Mouse (Mus musculus): ENCODE results near the gene Cdc42se1. TPM values are rescaled to one million over a fixed set of nuclear protein-coding genes. Genes with fewer than 3 reads are reported as not detected.
A peak's percentile ranks its signal among the peaks of the same experiment; 100 is the strongest.

Cdc42se1 gene
- total RNA-seq, 1 experiment: 43.2 TPM

DNA sequence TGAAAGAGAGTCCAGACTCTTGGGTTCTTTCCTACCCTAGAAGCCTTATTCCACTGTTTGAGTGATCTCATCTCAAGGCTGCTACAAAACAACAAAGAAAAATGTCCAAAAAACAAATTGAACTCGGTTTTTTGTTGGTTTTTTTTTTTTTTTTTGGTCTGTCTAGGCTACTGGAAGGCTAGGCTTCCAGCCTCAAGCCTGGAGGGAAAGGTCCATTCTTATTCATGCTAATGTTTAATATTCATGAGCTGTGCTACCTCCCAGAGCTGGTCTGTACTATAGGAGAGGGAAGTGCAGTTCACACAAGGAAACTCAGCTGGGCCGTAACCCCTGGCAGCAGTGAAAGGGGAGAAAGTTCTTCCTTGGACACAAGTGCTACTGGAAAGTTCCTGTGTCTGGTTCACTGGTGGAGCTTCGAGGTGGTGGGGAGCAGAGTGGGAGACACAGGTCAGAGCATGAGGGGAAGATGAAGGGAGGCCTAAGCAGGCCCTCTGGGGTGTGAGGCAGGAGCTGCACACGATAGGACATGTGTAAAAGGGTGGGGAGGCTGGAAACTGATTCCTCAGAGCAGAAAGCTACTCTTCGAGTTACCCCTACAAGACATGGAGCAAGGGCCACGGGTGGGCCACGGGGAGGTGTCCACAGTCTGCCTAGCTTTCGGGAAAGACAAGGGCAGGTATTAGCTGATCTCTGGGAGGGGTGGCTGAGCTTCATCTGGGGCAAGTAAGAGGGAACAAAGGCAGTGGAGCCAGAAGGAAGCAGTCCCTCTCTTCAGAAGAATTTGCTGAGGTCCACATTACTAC lies 2.2 kb downstream of the Cdc42se1 start:
- peaks cover 22 to 42% of the 10 kb centered on the region in 2 experiments for H3K4me1 ChIP-seq (ENCODE audit: control insufficient read depth in 2 of 2, insufficient read depth in 2 of 2, low read length in 2 of 2, poor library complexity in 1 of 2)
- no peaks in the 10 kb centered on the region for H3K9me3 ChIP-seq (ENCODE audit: control insufficient read depth, insufficient read depth, low read depth, low read length)
- TF ChIP-seq ZNF384 (IDR thresholded peaks at IDR 0.05; ENCODE audit: low read depth, low read length) (peak; percentile 87), ZC3H11A (IDR thresholded peaks at IDR 0.05; ENCODE audit: borderline replicate concordance, low read depth, low read length) (no peak)
- peak overlapping the region; percentile 69 for H3K27ac ChIP-seq (ENCODE audit: insufficient read depth, low read depth, low read length, poor library complexity, severe bottlenecking)
- H3K4me3 ChIP-seq (ENCODE audit: insufficient read depth in 1 of 2, low read depth in 1 of 2, low read length in 2 of 2, poor library complexity in 1 of 2, severe bottlenecking in 1 of 2): peak overlapping the region; percentile 38 to 96
- in situ Hi-C loops (cut with MboI; ENCODE audit: low sequenced_read_pairs in 2 of 2, unreplicated experiment in 2 of 2): no loop called here
- H3K9ac ChIP-seq (ENCODE audit: insufficient read depth, low read depth, low read length, poor library complexity, severe bottlenecking): peak overlapping the region; percentile 60; the same call in 1 of the 2 replicates
- H3K36me3 ChIP-seq (ENCODE audit: control insufficient read depth, insufficient read depth, low read length, poor library complexity, severe bottlenecking): peaks cover 33% of the 10 kb centered on the region
- no peak for DNase-seq (ENCODE audit: low read depth, low spot score)

DNA sequence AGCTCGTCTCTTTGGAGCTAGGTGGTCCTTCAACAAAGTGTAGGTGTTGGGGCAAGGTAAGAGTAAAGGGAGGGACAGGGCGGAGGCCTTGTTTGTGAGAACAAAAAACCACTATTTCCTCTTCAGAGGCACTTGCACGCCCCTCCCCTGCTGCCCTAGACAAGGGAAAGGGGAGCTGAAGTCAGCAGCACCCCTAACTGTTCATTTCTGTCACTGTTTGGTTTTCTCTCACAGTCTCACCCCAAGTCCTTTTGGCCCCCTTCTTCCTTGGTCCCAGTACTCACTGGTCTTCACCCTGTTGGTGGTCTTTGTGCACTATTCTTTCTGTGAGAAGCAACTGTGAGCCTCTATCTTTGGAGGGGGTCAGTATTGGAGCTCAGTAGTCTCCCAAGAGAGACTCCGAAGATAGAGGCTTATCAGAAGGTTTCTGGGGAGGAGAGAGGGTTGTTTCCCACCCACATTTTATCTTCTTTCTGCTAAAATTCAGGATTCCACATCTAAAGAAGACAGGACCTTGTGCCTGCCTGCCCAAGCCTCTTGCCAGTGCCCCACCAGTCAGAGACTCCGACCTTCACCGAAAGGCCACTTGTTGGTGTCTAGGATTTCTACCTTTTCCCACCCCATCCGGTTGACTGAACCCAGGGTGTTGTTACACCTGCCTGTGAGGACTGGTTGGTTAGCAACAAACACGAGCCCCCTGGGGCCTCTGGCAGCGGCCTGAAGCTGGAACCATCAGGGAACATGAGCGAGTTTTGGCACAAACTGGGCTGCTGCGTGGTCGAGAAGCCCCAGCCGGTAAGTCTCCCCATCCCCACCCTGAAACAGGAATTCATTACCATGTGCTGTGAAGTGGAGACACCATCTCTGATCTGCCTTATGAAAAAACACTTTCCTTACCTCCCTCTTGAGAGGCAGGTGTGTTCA lies 3.0 kb downstream of the Cdc42se1 start, which contains the start of gene Mllt11:
TSS of gene Mllt11 (minus strand) at position 874 of the 924 bp plus-strand sequence.
- no peak for DNase-seq (ENCODE audit: low read depth, low spot score)
- Histone ChIP-seq H3K4me1 (ENCODE audit: control insufficient read depth in 2 of 2, insufficient read depth in 2 of 2, low read length in 2 of 2, poor library complexity in 1 of 2) (peaks cover 22 to 46% of the 10 kb centered on the region in 2 experiments), H3K27ac (ENCODE audit: insufficient read depth, low read depth, low read length, poor library complexity, severe bottlenecking) (peak within 1 kb of the TSS; percentile 69), H3K4me3 (ENCODE audit: insufficient read depth in 1 of 2, low read depth in 1 of 2, low read length in 2 of 2, poor library complexity in 1 of 2, severe bottlenecking in 1 of 2) (peak within 1 kb of the TSS; percentile 38 to 46), H3K36me3 (ENCODE audit: control insufficient read depth, insufficient read depth, low read length, poor library complexity, severe bottlenecking) (peaks cover 40% of the 10 kb centered on the region), H3K9me3 (ENCODE audit: control insufficient read depth, insufficient read depth, low read depth, low read length) (no peaks in the 10 kb centered on the region), H3K9ac (ENCODE audit: insufficient read depth, low read depth, low read length, poor library complexity, severe bottlenecking) (peak within 1 kb of the TSS; percentile 53)
- no peak for TF ChIP-seq CHD2 (IDR thresholded peaks at IDR 0.05; ENCODE audit: low read depth, low read length)
- TF ChIP-seq MAFK (IDR thresholded peaks at IDR 0.05; ENCODE audit: insufficient read depth, low read depth, low read length): no peak
- TF ChIP-seq ZC3H11A (IDR thresholded peaks at IDR 0.05; ENCODE audit: borderline replicate concordance, low read depth, low read length): no peak
- TF ChIP-seq HCFC1 (IDR thresholded peaks at IDR 0.05; ENCODE audit: borderline replicate concordance, insufficient read depth, low read length): no peak
- no peak for TF ChIP-seq ZNF384 (IDR thresholded peaks at IDR 0.05; ENCODE audit: low read depth, low read length)
- in situ Hi-C loops (cut with MboI; ENCODE audit: low sequenced_read_pairs in 2 of 2, unreplicated experiment in 2 of 2): no loop called here

DNA sequence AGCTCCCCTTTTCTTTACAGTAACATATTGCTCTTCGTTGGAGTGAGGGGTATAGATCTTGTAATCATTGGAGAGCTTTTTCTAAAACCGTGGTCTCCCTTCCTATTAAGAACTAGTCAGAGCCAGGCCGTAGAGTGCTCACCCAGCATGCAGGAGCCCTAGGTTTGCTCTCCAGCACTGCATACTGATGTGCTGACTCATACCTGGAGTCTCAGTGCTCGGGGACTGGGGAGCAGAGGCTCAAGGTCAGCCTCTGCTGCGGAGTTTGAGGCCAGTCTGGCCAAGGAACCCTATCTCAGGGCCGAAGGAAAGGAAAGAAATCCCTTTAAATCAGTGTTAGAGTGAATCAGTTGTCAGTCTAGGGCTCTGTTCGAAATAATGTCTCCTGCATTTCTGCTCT lies 4.2 kb downstream of the Cdc42se1 start:
- peaks cover 19 to 48% of the 10 kb centered on the region in 2 experiments for H3K4me1 ChIP-seq (ENCODE audit: control insufficient read depth in 2 of 2, insufficient read depth in 2 of 2, low read length in 2 of 2, poor library complexity in 1 of 2)
- DNase-seq (ENCODE audit: low read depth, low spot score): no peak
- no peak overlapping the region; a peak in 1 of 4 replicates for H3K4me3 ChIP-seq (ENCODE audit: insufficient read depth in 1 of 2, low read depth in 1 of 2, low read length in 2 of 2, poor library complexity in 1 of 2, severe bottlenecking in 1 of 2)
- no peak overlapping the region for H3K27ac ChIP-seq (ENCODE audit: insufficient read depth, low read depth, low read length, poor library complexity, severe bottlenecking)
- TF ChIP-seq HCFC1 (IDR thresholded peaks at IDR 0.05; ENCODE audit: borderline replicate concordance, insufficient read depth, low read length): no peak
- TF ChIP-seq MAFK (IDR thresholded peaks at IDR 0.05; ENCODE audit: insufficient read depth, low read depth, low read length): peak; percentile 77
- H3K36me3 ChIP-seq (ENCODE audit: control insufficient read depth, insufficient read depth, low read length, poor library complexity, severe bottlenecking): peaks cover 44% of the 10 kb centered on the region
- no peaks in the 10 kb centered on the region for H3K9me3 ChIP-seq (ENCODE audit: control insufficient read depth, insufficient read depth, low read depth, low read length)
- in situ Hi-C loops (cut with MboI; ENCODE audit: low sequenced_read_pairs in 2 of 2, unreplicated experiment in 2 of 2): no loop called here
- no peak overlapping the region for H3K9ac ChIP-seq (ENCODE audit: insufficient read depth, low read depth, low read length, poor library complexity, severe bottlenecking)

DNA sequence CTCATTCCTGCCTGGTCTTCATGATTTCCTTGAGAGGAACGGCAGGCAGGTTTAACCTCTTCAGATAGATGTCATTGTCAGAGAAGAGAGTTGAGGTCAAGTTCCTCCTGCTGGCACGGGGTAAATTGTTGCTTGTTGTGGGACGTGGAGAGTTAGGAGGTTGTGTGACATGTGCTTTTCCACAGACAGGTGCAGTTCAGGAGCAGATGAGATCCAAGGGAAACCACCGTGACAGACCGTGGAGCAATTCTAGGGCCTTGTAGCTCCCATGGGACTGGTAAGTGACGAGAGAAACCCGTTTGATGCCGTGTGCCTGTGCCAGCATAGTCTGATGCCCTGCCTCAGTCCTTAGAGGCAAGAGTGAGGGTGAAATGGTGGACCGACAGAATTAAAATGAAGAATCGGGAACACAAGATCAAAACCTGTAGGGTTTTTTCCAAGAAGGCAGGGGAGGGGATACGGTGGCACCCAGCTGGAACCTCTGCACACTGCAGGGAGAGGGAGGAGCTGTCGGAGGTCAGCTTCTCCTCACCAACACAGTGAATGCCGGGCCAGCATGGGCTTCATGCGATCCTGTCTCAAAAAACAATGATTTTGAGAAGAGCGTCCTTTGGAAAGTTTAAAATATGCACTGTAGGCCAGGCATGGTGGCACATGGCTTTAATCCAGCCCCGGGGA lies 4.9 kb downstream of the Cdc42se1 start:
- TF ChIP-seq ZNF384 (IDR thresholded peaks at IDR 0.05; ENCODE audit: low read depth, low read length) (no peak), CHD2 (IDR thresholded peaks at IDR 0.05; ENCODE audit: low read depth, low read length) (no peak), MAFK (IDR thresholded peaks at IDR 0.05; ENCODE audit: insufficient read depth, low read depth, low read length) (no peak), ZC3H11A (IDR thresholded peaks at IDR 0.05; ENCODE audit: borderline replicate concordance, low read depth, low read length) (no peak)
- H3K27ac ChIP-seq (ENCODE audit: insufficient read depth, low read depth, low read length, poor library complexity, severe bottlenecking): 0 out of 2 replicates have a peak overlapping the region, but pooled peaks have one; percentile 31
- no peak overlapping the region for H3K9ac ChIP-seq (ENCODE audit: insufficient read depth, low read depth, low read length, poor library complexity, severe bottlenecking)
- no peaks in the 10 kb centered on the region for H3K9me3 ChIP-seq (ENCODE audit: control insufficient read depth, insufficient read depth, low read depth, low read length)
- no peak for DNase-seq (ENCODE audit: low read depth, low spot score)
- H3K4me1 ChIP-seq (ENCODE audit: control insufficient read depth in 2 of 2, insufficient read depth in 2 of 2, low read length in 2 of 2, poor library complexity in 1 of 2): peaks cover 19 to 48% of the 10 kb centered on the region in 2 experiments
- H3K36me3 ChIP-seq (ENCODE audit: control insufficient read depth, insufficient read depth, low read length, poor library complexity, severe bottlenecking): peaks cover 44% of the 10 kb centered on the region
- in situ Hi-C loops (cut with MboI; ENCODE audit: low sequenced_read_pairs in 2 of 2, unreplicated experiment in 2 of 2): no loop called here
- H3K4me3 ChIP-seq (ENCODE audit: insufficient read depth in 1 of 2, low read depth in 1 of 2, low read length in 2 of 2, poor library complexity in 1 of 2, severe bottlenecking in 1 of 2): no peak overlapping the region

Measured in ES-E14 (cell line).